Mouse (Mus musculus): ENCODE results near the gene Pde3a.

Pde3a gene

DNA sequence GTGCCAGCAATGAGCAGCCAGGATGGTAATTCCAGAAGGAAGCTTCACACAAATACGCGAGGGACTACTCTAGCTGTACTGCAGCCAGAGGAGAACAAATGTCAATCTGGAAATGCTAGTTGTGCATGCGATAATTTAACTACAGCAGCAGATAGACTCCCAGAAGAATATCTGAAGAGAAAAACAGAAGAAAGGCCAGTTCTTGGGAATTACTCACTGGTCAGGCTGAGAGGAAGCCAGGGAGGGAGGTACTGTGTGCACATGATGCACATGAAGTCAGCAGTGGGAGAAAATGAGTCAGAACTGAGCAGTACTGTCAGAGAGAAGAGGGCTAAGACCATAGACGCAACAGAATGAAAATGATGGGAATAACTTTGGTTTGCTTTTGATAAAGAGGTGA, 159.7 kb downstream of the Pde3a start:
- DNase-seq = no peak

DNA sequence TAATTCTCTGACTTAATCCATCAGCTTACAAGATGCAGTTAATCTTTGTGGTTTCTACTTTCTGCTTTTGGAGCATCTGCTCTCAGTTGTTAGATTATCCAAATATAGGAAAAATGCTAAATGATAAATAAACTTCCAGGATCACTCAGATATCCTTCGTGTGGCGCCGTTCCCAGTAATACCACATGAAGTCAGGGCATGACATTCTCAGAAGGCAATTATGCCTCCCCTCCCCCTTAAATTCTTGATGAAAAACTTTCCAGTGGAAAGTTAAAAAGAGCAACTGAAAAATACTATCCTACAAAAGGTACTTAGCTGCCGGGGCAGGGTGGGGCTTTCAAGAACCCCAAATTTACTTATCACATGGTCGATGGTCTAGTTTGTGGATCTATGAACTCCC, 161.8 kb downstream of the Pde3a start:
- no peak for DNase-seq

DNA sequence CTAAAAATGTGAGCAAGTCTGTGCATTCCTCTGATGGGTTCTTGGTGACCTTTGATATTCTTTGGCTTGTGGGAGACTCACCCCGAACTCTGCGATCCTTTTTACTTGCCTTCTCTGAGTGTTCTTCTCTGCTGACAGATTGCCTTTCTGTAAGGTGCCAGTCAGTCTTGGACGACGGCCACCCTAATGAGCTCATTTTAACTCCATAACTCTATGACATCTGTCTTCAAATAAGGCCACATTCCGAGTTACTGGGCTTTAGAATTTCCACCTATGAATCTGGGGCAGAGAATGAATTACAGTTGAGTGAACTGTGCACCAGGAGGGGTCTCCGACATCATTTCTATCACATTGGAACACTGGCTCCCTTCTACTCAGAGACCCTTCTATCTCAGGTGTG, 176.0 kb downstream of the Pde3a start:
- peak; percentile 43 to 49 for DNase-seq

DNA sequence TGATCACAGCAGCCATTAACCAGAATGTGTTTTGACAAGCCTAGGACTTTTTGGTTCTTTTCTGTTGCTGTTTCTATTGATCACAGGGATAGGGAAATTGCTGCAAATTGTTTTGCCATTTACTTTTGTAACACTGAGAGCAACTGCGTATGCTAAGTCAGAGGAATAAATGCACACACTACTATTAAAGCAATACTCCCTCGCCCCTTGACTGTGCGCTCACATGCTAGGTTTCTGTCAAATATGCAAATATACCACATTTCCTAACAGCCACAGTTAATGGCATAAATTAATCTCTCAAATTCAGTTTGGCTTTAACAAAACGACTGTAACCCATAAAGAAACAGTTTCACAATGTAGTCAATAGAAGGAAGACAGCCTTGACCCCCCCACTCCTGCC, 179.5 kb downstream of the Pde3a start:
- DNase-seq = no peak

DNA sequence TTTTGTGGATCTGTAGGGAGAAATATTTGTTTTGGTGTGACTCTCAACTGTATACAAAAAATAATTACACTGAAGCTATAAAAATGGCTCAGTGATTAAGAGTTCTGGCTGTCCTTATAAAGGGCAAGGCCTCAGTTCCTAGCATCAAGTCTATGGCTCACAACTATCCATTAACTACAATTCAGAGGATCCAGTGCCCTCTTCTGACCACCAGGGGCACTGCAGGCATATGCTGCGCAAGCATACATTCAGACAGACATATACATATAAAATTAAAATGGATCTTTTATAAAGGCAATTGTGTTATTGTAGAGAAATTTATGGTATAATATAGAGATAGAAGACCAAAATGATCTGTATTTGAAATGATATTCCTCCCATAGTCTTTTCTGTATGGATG, 181.1 kb downstream of the Pde3a start:
- no peak for DNase-seq

DNA sequence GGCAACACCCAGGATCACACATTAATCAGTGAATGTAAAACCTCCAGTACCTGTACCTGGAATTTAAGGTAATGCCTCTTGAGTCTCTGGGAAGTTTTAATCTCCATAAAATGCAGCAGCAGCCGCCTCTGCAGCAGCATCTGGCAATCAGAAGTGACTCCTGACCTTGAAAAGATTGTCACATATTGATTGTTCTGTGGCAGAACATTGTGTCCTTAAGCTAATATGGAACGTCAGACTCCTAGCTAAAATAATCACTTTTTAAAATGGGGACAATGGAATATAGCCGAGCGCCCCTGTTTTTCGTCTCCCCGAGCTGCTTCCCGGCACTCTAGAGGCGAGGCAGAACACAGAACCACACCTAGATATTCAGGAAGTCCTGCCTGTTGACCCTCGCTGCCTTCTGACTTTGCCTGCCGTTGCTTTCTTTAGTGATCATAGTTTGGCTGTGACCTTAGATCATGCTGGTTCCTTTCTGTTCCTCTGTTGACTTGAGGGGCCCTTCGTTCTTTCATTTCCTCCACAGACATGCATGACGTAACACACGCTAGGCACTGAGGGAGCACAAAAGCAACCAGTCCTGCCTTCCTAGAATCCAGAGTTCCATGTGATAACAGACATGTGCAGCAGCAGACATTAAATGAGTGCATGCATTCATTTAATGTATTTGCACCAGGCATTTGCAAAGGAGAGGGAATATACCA, 183.4 kb downstream of the Pde3a start:
- no peak for DNase-seq

DNA sequence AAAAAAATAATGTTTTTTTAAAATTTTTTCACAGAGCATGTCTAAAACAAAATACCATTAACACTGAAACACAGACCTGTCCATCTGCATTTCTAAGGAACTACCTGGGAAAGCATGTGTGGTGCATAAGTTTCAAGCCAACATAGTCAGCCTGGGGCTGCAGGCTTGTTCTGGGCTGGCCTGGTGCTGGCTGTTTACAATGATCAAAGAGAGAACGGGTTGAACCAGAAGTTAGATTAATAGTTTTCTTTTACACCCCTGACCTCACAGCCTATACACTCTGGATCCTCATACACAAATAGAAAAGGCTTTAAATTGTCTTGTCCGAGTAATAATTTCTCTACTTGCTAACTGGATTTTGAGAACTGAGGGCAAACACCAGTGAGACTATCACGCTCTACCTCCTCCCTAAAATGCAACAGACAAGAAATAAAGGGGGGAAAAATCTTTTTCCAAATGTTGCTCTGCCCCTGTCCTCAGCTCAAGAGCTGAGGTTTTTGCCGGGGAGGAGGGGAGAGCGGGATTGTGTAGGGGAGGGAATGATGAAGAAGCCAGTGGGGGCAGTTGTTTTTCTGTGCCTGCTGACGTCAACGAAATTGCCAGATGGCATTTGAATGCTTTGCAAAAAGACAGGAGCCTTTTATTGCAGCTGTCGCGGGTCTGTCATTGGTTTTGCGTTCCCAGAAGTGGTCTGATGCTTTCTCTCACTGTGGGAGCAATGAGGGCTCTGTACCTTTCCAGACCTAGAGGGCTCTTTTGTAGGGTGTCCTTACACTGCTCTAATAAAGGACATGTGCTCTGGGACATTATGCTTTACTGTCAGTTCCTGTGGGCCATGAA, 185.1 kb downstream of the Pde3a start:
- no peak for DNase-seq

DNA sequence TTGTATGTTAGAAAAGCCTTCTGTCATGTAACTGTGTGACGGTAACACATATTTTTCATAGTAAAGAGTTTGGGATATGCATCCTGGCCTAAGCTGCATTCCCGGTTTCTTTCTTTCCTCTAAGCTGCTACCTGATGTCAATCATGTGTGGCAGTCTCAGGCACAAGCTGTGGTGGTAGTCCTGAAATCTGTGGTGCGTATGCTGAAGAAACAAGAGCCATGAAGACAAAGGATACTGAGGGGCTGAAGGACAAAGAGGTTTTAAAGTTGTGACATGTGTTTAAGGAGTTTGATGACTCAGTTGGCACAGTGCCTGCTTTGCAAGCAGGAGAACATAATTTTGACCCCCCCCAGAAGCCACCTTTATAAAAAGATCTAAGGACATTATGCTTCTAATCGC, 186.1 kb downstream of the Pde3a start:
- DNase-seq = no peak

DNA sequence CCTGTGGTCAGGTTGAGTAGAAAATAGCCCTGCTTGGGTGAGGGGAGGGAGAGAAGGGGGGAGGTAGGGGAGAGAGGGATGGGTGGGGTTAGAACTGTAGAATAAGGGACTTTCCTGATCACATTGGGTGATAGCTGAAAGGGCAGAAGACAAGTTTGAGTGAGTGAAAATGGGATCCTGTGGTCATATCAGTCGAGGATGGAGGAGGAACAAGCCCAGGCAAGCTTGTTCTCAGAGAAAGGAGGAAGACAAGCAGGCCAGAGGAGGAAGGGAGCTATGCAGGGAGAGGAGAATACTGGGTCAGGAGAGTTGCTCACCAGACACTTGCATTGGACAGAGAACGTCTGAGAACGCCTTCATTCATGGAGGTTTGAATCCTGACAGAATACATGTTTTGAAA, 190.9 kb downstream of the Pde3a start:
- no peak for DNase-seq

DNA sequence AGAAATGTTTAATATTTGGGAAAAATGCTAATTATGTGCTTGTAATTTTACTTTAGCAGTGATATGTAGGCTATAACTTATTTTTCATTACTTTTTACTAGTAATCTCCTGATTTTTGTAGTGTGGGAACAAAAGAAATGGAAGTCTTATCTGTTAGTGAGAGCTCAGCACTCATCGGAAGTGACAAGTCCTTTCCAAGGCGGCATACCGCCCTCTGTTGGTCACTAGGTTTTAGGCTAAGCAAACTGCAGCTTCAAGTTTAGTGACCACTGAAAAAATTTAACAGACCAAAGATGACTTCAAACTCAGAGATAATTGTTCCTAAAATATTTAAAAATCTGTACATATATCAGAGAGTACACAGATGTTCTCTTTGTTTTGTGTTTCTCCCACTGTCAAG, 198.5 kb downstream of the Pde3a start:
- DNase-seq = peak; percentile 48 to 64

DNA sequence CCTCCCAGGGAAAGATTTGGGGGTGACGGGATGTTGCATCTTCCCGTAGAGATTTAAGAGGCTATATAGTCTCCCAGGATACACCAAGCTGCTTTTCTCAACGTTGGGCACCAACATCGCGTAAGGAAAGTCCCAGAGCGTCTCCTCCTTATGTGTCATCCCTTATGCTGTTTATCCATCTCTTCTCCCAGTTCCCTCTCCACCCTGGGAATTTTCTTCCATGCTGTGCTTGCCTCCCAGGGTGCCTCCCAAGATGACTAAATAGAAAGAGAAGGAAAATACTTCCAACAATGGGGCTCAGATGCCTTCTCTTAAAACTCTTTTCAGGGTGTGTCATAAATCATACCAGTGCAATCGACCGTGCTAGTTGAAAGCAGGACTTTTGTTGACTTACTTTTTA, 199.8 kb downstream of the Pde3a start:
- no peak for DNase-seq

DNA sequence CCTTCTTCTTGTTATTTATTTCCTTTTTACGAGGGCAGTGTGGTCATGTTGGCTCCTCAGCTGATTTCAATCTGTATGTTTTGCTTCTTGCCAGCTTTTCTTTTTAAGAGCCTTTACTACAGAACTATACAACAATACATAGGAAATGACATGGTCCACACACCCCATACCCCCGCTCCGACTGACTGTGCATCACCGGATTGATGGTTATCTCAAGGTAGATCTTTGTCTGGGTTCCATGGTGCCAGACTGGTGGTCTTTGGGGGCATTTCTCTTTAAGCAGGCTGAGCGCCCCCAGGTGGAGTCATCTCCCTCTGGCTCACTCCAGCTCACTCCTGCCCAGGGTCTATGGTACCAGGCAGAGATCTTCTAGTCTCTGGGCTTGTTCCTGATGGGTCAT, 206.3 kb downstream of the Pde3a start:
- DNase-seq = no peak

DNA sequence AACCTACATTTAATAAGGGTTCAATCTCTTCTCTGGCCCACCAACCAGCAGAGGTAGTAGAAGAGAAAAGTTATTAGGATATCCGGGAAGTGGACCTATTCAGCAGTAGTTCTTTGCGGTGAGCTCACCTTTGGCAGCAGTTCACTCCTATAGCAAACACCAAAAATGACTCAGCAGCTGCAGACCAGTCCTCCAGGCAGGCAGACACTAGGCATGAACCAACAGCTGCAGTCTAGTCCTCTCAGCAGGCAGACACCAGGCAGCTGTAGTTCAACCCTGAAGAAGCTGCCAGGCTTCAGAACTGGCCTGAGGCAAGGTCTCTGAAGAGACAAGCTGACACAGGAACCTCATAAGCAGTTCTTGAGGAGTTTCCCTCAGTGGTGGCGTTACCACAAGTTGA, 207.5 kb downstream of the Pde3a start:
- DNase-seq = no peak

DNA sequence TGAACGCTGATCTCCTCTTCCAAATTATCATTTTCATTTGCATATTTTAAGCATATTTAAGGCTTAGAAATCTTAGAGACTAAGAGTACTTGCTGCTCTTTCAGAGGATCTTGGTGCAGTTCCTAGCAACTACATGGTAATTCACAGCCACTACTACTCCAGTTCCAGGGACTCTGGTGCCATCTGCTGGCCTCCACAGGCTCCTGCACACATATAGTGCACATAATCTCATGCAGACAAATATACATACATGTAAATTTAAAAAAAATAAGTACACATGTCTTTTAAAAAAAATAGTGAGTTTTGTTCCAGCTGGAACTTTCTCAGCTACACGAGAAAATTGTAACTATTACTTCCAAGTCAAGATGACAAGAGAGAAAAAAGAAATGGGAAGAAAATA, 221.2 kb downstream of the Pde3a start:
- no peak for DNase-seq

DNA sequence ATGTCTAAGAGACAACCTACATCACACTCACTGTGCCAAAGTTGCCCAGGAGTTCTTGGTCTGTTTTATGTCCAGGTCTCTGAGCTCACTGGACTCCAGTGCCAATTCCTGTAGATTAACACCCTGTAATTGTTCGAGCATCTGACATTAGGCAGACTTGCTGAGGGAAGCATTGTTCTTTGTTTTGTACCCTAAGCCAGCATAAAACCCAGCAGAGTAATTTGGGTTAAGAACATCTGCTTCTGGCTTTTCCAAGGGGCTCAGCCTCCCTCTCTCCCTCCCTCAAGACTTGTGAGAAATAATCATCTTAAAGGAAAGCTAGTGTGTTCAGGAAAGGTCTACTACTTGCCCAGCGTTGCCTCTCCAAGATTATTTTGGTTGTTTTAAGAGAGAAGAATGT, 225.2 kb downstream of the Pde3a start:
- DNase-seq = no peak

DNA sequence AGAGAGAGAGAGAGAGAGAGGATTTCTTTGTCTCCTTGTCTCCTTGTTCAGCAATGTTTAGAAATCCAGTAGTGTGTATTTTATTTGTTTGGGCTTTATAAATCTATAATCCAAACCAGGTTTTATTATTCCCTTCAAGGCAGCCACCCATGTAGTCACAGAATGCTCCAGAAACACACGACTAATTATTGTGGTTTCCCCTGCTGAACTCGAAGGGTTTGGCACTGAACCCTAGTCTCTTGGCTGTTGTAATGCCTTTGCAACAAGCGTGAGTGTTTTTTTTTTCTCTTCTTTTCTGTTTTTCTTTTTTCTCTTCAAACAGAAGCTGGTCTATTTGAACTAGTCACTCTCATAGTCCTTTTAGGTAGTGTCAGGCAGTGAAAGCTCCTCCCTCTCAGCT, 225.6 kb downstream of the Pde3a start:
- no peak for DNase-seq

DNA sequence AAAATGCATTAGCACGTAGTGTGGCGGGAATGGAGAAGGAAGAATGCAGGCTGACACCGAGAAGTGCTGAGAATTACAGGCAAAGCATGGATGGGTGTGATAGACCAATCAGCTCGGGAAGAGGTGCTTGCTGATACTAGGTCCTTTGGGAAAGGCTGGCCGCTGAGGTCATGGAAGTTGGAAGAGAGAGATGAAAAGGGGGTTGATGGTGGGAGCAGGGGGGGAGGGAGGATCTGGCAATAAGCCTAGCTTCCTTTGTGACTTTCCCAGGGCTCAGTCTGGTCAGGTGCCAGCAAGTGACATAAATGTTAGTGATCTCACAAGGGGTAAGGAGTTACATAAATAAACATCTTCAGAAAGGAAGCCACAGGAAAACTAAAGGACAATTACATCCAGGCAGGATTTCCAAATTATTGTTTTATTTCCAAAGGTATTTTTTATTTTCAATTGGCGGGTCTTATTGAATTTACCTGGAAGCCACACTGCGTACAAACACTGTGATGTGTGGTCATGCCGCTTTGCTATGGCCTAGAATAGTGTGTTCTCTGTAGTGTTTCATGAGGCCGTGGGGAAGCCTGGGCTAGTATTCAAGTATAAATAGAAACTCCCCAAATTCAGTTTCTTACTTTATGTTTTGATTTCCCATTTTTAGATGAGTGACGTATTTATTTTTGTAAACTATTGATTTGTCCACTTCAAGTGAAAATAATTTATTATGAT, 236.4 kb downstream of the Pde3a start:
- no peak for DNase-seq

DNA sequence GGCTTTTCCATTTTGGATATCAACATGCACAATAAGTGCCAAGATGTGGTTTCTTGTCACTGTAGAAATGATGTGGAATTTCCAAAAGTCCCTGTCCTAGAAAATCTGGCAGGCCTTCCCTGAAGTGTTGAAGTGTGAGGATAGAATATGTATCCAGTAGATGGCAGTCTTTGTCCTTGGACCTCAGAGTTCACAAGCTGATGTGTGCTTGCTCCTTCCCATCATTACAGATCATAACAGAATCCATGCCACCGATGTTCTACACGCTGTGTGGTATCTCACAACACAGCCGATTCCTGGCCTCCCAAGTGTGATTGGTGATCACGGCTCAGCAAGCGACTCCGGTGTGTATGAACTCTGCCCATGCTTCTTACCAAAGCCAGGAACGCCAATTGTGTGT, 238.2 kb downstream of the Pde3a start:
- DNase-seq = peak in 1 of 2 experiments; percentile 6

DNA sequence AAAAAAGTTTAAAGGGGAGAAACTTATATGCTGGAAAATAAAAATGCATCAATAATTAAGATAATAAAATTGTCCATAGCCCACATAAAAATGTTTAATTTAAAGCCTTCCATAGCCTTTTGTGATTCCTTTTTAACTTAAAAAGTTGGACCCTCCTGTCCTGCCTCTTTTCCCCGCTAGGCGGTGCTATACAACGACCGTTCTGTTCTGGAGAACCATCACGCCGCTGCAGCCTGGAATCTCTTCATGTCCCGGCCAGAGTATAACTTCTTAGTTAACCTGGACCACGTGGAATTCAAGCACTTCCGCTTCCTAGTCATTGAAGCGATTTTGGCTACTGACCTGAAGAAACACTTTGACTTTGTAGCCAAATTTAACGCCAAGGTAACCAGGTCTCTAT, 239.6 kb downstream of the Pde3a start:
- DNase-seq = peak; percentile 34 to 41

DNA sequence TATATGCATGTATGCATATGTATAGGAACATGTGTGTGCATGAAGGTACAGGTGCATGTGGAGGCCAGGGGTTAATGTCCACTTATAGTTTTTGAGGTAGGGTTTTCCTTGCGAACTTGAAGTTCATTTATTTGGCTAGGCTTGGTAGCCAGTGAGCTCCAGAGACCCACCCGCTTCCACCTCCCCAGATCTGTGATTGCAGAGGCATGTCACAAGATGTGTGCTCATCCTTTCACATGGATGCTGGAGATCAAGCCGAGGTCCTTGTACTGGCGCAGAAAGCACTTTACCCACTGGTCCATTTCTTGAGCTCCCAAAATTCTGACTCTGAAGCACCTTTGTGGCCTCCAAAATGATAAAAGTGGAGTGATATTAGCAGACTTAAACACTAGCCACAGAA, 245.8 kb downstream of the Pde3a start:
- no peak for DNase-seq

DNA sequence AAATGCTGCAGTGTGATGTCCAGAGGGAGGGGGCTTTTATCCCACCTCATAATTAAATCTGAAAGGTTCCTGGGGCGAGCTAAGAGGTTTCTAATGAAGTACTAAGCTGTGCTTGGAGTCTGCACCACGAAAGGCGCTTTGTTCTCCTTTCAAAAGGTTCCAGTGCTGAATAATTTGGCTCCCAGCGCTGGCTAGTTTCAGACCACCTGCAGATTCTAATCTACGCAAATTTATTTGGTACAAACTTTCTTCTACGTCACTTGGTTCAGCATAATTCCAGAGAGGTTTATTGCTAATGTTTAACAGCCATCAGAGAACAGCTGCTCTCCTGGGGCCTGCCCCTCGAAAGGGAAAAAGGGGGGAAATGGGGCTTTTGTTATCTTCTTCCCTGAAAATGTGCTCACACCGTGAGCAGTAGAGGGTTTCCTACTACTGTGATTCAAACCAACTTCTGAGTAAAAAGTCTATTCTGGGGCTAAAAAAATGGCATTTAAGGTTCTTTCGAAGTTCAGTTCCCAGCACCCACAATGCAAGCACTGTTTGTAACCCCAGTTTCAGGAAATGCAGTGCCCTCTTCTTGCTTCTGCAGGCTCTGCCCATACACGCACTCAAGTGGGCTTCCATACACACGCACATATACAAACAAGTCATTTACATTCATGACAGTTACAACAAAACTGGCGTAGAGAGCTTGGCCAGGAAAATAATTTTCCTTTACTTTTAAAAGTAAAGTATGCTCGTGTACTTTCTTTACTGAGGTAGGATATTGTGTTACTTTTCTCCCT, 246.8 kb downstream of the Pde3a start:
- no peak for DNase-seq

DNA sequence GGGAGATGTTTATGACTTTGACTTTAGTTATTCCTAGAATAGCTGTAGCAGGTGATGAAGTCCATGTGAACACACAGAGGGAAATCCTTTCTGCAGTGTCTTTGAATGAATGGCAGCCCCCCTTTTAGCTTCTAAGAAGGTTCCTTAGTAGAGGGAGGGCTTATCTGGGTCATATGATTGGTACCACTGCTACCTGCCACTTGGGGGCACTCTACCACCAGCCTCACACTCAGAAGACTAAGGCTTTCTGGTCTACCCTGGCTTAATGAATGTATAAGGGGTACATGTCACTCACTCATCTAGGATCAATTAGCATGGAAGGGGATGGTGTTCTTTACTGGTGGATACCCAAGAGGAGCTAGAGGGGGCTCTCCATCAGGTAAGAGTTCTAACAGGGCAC, 250.4 kb downstream of the Pde3a start:
- DNase-seq = no peak

DNA sequence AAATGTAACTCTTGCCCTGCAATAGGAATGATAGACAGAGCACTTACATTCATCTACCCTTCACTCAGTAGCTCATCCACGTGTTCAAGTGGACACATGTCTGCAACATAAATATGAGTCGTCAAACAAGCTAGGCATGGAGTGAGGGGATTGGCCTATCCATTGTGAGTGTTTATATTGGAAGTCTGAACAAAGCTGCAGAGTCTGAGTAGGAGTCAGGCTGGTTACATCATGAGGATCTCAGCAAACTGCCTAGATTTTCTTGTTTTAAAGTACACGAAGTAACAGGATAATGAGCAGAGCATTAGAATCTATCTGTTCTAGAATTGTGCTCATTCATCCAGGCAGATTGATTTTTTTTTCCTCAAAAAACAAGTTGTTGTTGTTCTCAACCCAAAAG, 252.1 kb downstream of the Pde3a start:
- no peak for DNase-seq
